Mouse (Mus musculus): ENCODE results near the gene Fam216a. TPM values are rescaled to one million over a fixed set of nuclear protein-coding genes. Genes with fewer than 3 reads are reported as not detected.
"Not testable (repeated sequence)": the region's sequence is repeated elsewhere in the genome, so short reads cannot be mapped to it uniquely, and the experiment has no call there.

Fam216a gene
- polyA plus RNA-seq, 1 experiment from 2014 or later, result 155 TPM

DNA sequence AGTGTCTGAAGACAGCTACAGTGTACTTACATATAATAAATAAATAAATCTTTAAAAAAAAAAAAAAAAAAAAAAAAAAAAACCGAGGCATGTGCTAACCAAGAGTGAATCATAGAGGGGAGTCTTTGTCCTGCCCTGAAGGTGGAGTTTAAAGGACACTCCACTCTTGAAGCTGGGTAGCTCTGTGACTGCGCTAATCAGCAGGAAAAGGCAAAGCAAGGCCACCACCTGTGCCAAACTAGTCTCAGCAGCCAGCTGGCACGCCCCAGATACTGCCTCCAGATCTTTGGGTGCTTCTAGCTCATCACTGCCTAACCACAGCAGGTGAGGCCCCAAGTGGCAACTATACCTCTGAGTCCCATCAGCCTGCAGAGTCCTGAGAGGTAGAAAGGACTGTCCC is 37.5 kb downstream of the Fam216a start:
- WGBS, result 77% methylated on average over 3 of the region's 3 CpGs
- Histone ChIP-seq H3K27ac (no peak overlapping the region), H3K27me3 (ENCODE audit: control insufficient read depth, insufficient read depth, low read length) (no peaks in the 10 kb centered on the region), H3K4me3 (replicated peaks; ENCODE audit: low read length) (no peak overlapping the region), H3K36me3 (replicated peaks; ENCODE audit: control insufficient read depth, insufficient read depth) (no peaks in the 10 kb centered on the region), H3K9me3 (ENCODE audit: control insufficient read depth, low read length) (no peaks in the 10 kb centered on the region), H3K9ac (no peak overlapping the region), H3K4me2 (replicated peaks) (no peak overlapping the region), H3K4me1 (replicated peaks; ENCODE audit: control insufficient read depth, insufficient read depth, low read length) (no peaks in the 10 kb centered on the region)
- DNase-seq (ENCODE audit: low spot score) (no peak), ATAC-seq (ENCODE audit: low FRiP score) (no peak)

DNA sequence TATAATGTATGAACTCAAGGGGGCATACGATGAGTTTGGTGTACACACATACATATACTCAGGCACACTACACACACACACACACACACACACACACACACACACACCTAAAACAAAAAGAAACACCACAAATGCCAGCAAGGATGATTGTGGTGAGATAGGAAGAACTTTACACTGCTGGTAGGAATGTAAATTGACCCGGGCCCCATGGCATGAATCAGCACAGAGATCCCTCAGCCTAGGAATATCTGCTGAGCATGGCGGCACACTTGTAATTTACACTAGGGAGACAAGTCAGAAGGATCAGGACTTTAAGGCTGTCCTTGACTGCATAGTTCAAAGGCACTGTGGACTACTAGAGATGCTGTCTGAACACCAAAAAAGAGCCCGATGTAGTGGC is 41.9 kb downstream of the Fam216a start:
- ATAC-seq (ENCODE audit: low FRiP score) (no peak), DNase-seq (ENCODE audit: low spot score) (no peak)
- no peaks in the 10 kb centered on the region for H3K27me3 ChIP-seq (ENCODE audit: control insufficient read depth, insufficient read depth, low read length)
- H3K36me3 ChIP-seq (replicated peaks; ENCODE audit: control insufficient read depth, insufficient read depth), result peaks cover 16% of the 10 kb centered on the region
- no peak overlapping the region for H3K27ac ChIP-seq
- H3K4me1 ChIP-seq (replicated peaks; ENCODE audit: control insufficient read depth, insufficient read depth, low read length), result no peaks in the 10 kb centered on the region
- H3K4me3 ChIP-seq (replicated peaks; ENCODE audit: low read length), result no peak overlapping the region
- WGBS, result 89% methylated on average over 4 of the region's 4 CpGs
- H3K9ac ChIP-seq, result no peak overlapping the region
- H3K9me3 ChIP-seq (ENCODE audit: control insufficient read depth, low read length), result no peaks in the 10 kb centered on the region
- no peak overlapping the region for H3K4me2 ChIP-seq (replicated peaks)

DNA sequence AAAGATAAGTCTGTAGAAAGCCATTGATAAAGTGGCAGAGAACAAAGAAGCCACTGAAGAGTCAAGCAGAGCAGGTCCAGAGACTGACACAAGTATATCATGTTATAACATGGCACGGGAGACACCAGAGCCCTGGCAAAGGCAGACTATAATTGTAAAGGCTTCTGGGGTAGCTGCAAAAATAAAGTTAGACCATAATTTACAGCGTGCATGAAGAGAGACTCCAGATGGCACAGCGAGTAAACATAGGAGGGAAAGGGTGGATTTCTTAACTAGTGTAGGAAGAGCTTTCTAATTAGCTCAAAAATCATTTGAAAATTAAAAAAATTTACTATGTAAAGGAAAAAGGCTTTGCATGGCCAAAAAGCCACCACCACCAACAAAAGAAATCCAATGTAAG is 44.9 kb downstream of the Fam216a start:
- Histone ChIP-seq H3K4me1 (replicated peaks; ENCODE audit: control insufficient read depth, insufficient read depth, low read length) (no peaks in the 10 kb centered on the region), H3K9me3 (ENCODE audit: control insufficient read depth, low read length) (no peaks in the 10 kb centered on the region), H3K27ac (no peak overlapping the region), H3K4me2 (replicated peaks) (no peak overlapping the region), H3K4me3 (replicated peaks; ENCODE audit: low read length) (no peak overlapping the region), H3K27me3 (ENCODE audit: control insufficient read depth, insufficient read depth, low read length) (no peaks in the 10 kb centered on the region), H3K36me3 (replicated peaks; ENCODE audit: control insufficient read depth, insufficient read depth) (peaks cover 30% of the 10 kb centered on the region), H3K9ac (no peak overlapping the region)
- DNase-seq (ENCODE audit: low spot score) (no peak), ATAC-seq (ENCODE audit: low FRiP score) (no peak)
- WGBS, result 89% methylated on average over 3 of the region's 3 CpGs

DNA sequence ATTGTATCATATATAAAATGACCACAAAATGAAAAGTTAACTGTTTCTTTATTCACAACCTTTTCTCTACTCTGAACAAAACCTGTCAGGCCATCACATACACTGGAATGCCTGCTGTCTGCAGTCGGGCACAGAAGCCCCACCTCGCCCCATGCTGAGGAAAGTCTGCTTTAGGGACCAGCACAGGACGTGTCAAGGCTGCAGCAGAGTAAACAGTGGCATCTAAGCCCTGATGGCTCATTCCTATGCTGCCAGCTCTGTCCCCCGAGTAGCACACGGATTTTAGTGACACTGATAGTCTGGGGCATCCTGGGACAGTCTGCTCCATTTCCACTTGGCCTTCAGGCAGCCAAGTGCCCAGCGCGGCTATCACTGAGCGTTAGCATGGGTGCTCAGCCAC is 46.7 kb downstream of the Fam216a start:
- H3K9me3 ChIP-seq (ENCODE audit: control insufficient read depth, low read length), result no peaks in the 10 kb centered on the region
- H3K4me2 ChIP-seq (replicated peaks), result no peak overlapping the region
- H3K27ac ChIP-seq, result no peak overlapping the region
- no peak overlapping the region for H3K9ac ChIP-seq
- no peaks in the 10 kb centered on the region for H3K4me1 ChIP-seq (replicated peaks; ENCODE audit: control insufficient read depth, insufficient read depth, low read length)
- peaks cover 47% of the 10 kb centered on the region for H3K36me3 ChIP-seq (replicated peaks; ENCODE audit: control insufficient read depth, insufficient read depth)
- no peak for DNase-seq (ENCODE audit: low spot score)
- WGBS, result 88% methylated on average over 8 of the region's 8 CpGs
- no peak overlapping the region for H3K4me3 ChIP-seq (replicated peaks; ENCODE audit: low read length)
- H3K27me3 ChIP-seq (ENCODE audit: control insufficient read depth, insufficient read depth, low read length), result no peaks in the 10 kb centered on the region
- ATAC-seq (ENCODE audit: low FRiP score), result no peak

DNA sequence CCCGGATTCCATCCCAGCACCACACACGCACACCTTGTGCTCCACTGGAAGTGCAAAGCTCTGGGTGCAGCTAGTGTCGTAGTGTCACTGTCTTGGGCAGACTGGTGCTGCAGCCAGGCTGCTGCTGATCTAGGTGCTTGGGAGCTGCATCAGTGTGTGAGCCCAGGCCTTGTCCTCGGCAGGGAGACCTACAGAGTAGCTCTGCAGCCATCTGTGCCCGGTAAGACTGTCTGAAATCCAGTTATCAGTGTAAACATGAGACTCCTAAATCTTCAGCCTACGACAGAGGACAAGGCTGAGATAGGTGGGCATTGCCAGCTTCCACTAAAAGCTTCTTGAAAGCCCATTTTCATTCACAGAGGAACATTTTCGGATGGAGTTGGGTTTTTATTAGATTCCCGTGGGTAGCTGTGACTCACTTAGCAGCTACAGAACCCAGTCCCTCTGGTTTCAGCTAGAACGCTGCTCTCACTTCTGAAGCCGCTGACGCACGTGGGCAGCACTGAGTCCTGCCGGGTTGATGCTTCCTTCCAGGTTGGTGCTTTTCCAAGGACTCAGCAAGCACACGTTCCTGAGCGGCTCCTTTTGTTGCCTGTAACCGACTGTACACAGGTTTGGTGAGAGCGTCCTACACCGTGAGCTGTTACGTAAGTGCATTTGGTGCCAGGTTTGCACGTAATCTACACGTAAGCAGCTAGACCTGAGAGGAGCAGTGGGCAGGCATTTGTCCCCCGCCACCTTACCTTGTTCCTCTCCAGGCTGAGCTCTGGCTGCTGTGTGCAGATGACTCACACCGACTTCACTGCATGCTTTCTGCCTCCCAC is 47.3 kb downstream of the Fam216a start:
- Histone ChIP-seq H3K27ac (no peak overlapping the region), H3K9me3 (ENCODE audit: control insufficient read depth, low read length) (no peaks in the 10 kb centered on the region), H3K36me3 (replicated peaks; ENCODE audit: control insufficient read depth, insufficient read depth) (peaks cover 49% of the 10 kb centered on the region), H3K27me3 (ENCODE audit: control insufficient read depth, insufficient read depth, low read length) (no peaks in the 10 kb centered on the region), H3K4me2 (replicated peaks) (no peak overlapping the region), H3K9ac (no peak overlapping the region), H3K4me1 (replicated peaks; ENCODE audit: control insufficient read depth, insufficient read depth, low read length) (no peaks in the 10 kb centered on the region), H3K4me3 (replicated peaks; ENCODE audit: low read length) (no peak overlapping the region)
- DNase-seq (ENCODE audit: low spot score) (no peak), ATAC-seq (ENCODE audit: low FRiP score) (no peak)
- 91% methylated on average over 23 of the region's 23 CpGs for WGBS

DNA sequence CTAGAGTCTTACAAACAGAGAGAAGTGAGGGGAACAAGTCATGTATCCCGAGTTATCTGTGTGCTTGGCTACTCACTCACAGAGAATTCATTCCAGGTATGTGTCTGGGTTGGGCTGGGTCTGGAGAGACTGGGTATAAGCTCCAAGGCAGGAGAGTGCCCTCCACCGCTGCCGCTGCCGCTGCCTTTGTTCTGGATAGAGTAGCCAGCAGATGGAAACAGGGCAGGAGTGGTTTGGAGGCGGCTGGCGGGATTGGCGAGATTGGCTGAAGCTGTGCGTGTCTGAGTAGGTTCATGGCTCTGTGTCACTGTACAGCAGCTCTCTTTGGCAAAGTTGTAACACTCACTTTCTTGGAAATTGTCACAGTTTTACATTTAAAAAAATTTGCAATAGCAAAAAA is 48.6 kb downstream of the Fam216a start:
- H3K4me3 ChIP-seq (replicated peaks; ENCODE audit: low read length), result no peak overlapping the region
- no peak overlapping the region for H3K27ac ChIP-seq
- H3K36me3 ChIP-seq (replicated peaks; ENCODE audit: control insufficient read depth, insufficient read depth), result peaks cover 49% of the 10 kb centered on the region
- no peaks in the 10 kb centered on the region for H3K4me1 ChIP-seq (replicated peaks; ENCODE audit: control insufficient read depth, insufficient read depth, low read length)
- no peak for ATAC-seq (ENCODE audit: low FRiP score)
- H3K4me2 ChIP-seq (replicated peaks), result no peak overlapping the region
- H3K9me3 ChIP-seq (ENCODE audit: control insufficient read depth, low read length), result no peaks in the 10 kb centered on the region
- H3K9ac ChIP-seq, result no peak overlapping the region
- 63% methylated on average over 8 of the region's 8 CpGs for WGBS
- DNase-seq (ENCODE audit: low spot score), result no peak
- H3K27me3 ChIP-seq (ENCODE audit: control insufficient read depth, insufficient read depth, low read length), result no peaks in the 10 kb centered on the region

DNA sequence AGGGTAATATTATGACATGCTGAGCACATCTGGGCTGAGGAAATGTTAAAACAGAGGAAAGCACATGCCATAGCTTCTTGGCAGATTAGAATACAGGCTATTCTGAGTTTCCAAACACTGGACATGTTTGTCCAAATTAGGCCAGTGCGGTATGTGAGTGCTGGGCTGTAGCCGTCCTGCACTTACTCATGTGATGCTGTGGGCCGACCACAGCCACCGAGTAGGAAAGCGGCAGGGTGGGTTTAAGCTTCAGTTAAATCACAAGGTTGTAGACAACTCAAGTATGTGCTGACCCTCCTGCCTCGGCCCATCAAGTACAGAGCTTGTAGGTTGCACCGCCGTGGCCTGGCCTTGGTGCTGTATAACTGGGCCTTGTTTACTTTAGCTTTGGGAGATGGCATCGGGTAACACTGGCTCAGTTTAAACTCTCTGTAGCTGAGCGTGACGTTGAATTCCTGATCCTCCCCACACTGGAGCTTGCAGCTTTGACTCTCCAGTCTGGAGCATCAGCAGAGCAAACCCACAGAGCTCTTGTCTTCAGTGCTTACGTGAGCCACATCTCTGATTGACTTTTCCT is 51.9 kb downstream of the Fam216a start:
- Histone ChIP-seq H3K36me3 (replicated peaks; ENCODE audit: control insufficient read depth, insufficient read depth) (peaks cover 45% of the 10 kb centered on the region), H3K4me1 (replicated peaks; ENCODE audit: control insufficient read depth, insufficient read depth, low read length) (no peaks in the 10 kb centered on the region), H3K4me3 (replicated peaks; ENCODE audit: low read length) (no peak overlapping the region), H3K4me2 (replicated peaks) (no peak overlapping the region), H3K9ac (no peak overlapping the region), H3K27ac (no peak overlapping the region), H3K27me3 (ENCODE audit: control insufficient read depth, insufficient read depth, low read length) (no peaks in the 10 kb centered on the region), H3K9me3 (ENCODE audit: control insufficient read depth, low read length) (no peaks in the 10 kb centered on the region)
- WGBS, result 87% methylated on average over 12 of the region's 12 CpGs
- DNase-seq (ENCODE audit: low spot score) (no peak), ATAC-seq (ENCODE audit: low FRiP score) (no peak)

DNA sequence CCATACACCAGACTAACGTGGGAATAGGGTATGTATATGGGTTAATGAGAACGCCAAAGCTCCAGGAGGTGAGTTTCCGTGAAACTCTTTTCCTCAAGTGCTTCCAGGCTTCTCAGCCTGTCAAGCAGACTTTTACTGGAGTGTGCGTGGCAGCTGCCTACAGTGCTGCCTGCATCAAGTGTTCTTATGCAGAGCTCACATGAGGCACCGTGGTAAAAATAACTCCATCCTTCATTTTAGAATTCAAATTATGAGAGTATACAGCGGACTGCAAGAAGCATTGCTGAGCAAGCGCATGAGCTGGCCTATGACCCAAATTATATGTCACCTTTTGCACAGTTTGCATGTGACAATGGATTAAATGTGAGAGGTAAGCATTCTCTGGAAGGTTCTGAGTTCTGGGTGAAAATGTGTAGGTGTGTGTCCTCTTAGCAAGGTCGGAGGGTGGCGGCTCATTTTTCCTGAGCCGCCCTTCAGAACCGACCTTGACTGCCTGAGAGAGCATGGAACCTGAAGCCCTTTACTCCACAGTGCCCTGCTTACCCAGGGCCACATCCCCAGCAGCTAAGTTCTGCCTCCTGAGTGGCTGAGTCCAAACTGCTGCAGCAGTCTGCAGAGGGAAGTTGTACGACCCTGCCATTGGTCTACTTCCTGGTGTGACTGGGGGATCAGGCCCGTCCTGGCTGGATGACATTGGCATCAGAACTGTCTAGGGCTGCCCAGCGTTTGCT is 52.5 kb downstream of the Fam216a start:
- no peak for DNase-seq (ENCODE audit: low spot score)
- peaks cover 43% of the 10 kb centered on the region for H3K36me3 ChIP-seq (replicated peaks; ENCODE audit: control insufficient read depth, insufficient read depth)
- no peaks in the 10 kb centered on the region for H3K9me3 ChIP-seq (ENCODE audit: control insufficient read depth, low read length)
- no peak overlapping the region for H3K9ac ChIP-seq
- H3K27me3 ChIP-seq (ENCODE audit: control insufficient read depth, insufficient read depth, low read length), result no peaks in the 10 kb centered on the region
- ATAC-seq (ENCODE audit: low FRiP score), result no peak
- no peak overlapping the region for H3K4me3 ChIP-seq (replicated peaks; ENCODE audit: low read length)
- no peaks in the 10 kb centered on the region for H3K4me1 ChIP-seq (replicated peaks; ENCODE audit: control insufficient read depth, insufficient read depth, low read length)
- 82% methylated on average over 14 of the region's 14 CpGs for WGBS
- no peak overlapping the region for H3K4me2 ChIP-seq (replicated peaks)
- no peak overlapping the region for H3K27ac ChIP-seq

DNA sequence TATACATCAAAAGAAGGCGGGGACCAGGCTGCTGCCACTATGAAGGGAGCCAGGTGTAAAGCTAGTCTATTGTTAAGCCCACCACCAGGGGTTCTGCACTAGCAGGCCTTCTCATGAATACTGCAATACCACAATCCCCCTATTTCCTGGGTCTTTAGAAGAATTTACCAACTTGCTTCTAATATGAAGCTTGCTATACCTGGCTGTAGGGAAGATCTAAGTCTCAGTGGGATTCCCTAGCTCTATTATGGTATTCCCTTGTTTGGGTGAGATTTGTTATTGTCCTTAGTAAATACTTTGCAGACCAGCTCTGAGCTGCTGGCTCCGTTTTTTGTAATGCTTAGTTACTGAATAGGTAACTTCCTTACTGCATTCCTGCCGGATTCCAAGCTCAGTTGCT is 53.2 kb downstream of the Fam216a start:
- H3K27me3 ChIP-seq (ENCODE audit: control insufficient read depth, insufficient read depth, low read length); H3K9me3 ChIP-seq (ENCODE audit: control insufficient read depth, low read length); DNase-seq (ENCODE audit: low spot score); H3K27ac ChIP-seq; H3K9ac ChIP-seq; ATAC-seq (ENCODE audit: low FRiP score); H3K4me1 ChIP-seq (replicated peaks; ENCODE audit: control insufficient read depth, insufficient read depth, low read length); H3K4me3 ChIP-seq (replicated peaks; ENCODE audit: low read length); H3K4me2 ChIP-seq (replicated peaks): not testable (repeated sequence)
- peaks cover 42% of the 10 kb centered on the region for H3K36me3 ChIP-seq (replicated peaks; ENCODE audit: control insufficient read depth, insufficient read depth)
- WGBS, result 75% methylated on average over 3 of the region's 3 CpGs
